Mouse (Mus musculus) midbrain, embryonic 11.5 days (tissue): ENCODE measurements around the gene Apobec3. TPM values are rescaled to one million over a fixed set of nuclear protein-coding genes. Genes with fewer than 3 reads are reported as not detected.

Experiments used
- ATAC-seq: fragments of 200-750 bp; cut with Nextera tagmentation; 2 replicates; pipeline ENCODE4 v1.8.0; 2017; ENCODE audit warnings: moderate TSS enrichment, moderate library complexity; ENCODE audit not compliant: low FRiP score
- DNase-seq: peaks from one replicate; pipeline ENCODE4 v3.0.0; 2015; ENCODE audit warnings: low spot score; ENCODE audit errors: missing footprints
- H3K27ac ChIP-seq: fragments of 300-500 bp; sonication (generic); 2 replicates; pipeline ENCODE4 v1.5.1; 2014; ENCODE audit warnings: low read depth, low read length
- H3K27me3 ChIP-seq: fragments of 300-500 bp; sonication (generic); 2 replicates; pipeline ENCODE4 v1.6.1; 2014; ENCODE audit warnings: mild to moderate bottlenecking, low read length, moderate library complexity, mixed read lengths; ENCODE audit not compliant: control insufficient read depth, insufficient read depth
- H3K36me3 ChIP-seq: fragments of 300-500 bp; sonication (generic); 2 replicates; pipeline ENCODE4 v1.6.1; 2014; ENCODE audit warnings: mild to moderate bottlenecking, low read length, moderate library complexity, mixed read lengths; ENCODE audit not compliant: control insufficient read depth, insufficient read depth
- H3K4me1 ChIP-seq: fragments of 300-500 bp; sonication (generic); 2 replicates; pipeline ENCODE4 v1.6.1; 2014; ENCODE audit warnings: low read length; ENCODE audit not compliant: control insufficient read depth, insufficient read depth
- H3K4me2 ChIP-seq: fragments of 300-500 bp; sonication (generic); 2 replicates; pipeline ENCODE4 v1.6.1; 2014; ENCODE audit warnings: mild to moderate bottlenecking, moderate library complexity
- H3K4me3 ChIP-seq: fragments of 300-500 bp; sonication (generic); 2 replicates; pipeline ENCODE4 v1.5.1; 2014; ENCODE audit warnings: low read depth, low read length
- H3K9ac ChIP-seq: fragments of 300-500 bp; sonication (generic); 2 replicates; pipeline ENCODE4 v1.6.1; 2014; ENCODE audit warnings: low read length
- H3K9me3 ChIP-seq: fragments of 300-500 bp; sonication (generic); 2 replicates; pipeline ENCODE4 v1.6.1; 2016; ENCODE audit warnings: low read length; ENCODE audit not compliant: control insufficient read depth
- WGBS: fragments of 180-500 bp; shearing (Covaris S2); extraction: QIAGEN DNeasy Blood & Tissue Kit; methylation state at CpG from one replicate; pipeline ENCODE4 v1.1.7; 2014; 5-methylcytosine and 5-hydroxymethylcytosine counted together
- polyA plus RNA-seq: library from polyadenylated mRNA; unstranded; fragments of >200 nt; fragmentation: Nextera tagmentation; extraction: Ambion mirVana; gene quantifications from 2 replicates; pipeline ENCODE4 v1.2.1, GENCODE M21; 2014

Apobec3 gene
- polyA plus RNA-seq, 1 experiment from 2014 or later, result 6.0 TPM

- Histone ChIP-seq H3K27me3 (no peaks in the 10 kb centered on the region), H3K9ac (no peak overlapping the region), H3K36me3 (no peaks in the 10 kb centered on the region), H3K4me2 (no peak overlapping the region), H3K4me1 (no peaks in the 10 kb centered on the region), H3K4me3 (no peak overlapping the region), H3K9me3 (no peaks in the 10 kb centered on the region), H3K27ac (no peak overlapping the region)
- WGBS, result 73% methylated on average over 18 of the region's 18 CpGs
- ATAC-seq (no peak), DNase-seq (peak; percentile 61)
Measured at GRCm38 (mm10) chr15:79962661-79963060, 71.2 kb downstream of the Apobec3 start.

- Histone ChIP-seq H3K27ac (no peak overlapping the region), H3K9me3 (no peaks in the 10 kb centered on the region), H3K9ac (no peak overlapping the region), H3K4me1 (no peaks in the 10 kb centered on the region), H3K36me3 (no peaks in the 10 kb centered on the region), H3K4me3 (no peak overlapping the region), H3K4me2 (no peak overlapping the region), H3K27me3 (no peaks in the 10 kb centered on the region)
- DNase-seq, result peak; percentile 56
- 87% methylated on average over 7 of the region's 7 CpGs for WGBS
- no peak for ATAC-seq
Measured at GRCm38 (mm10) chr15:79964376-79964775, 72.9 kb downstream of the Apobec3 start.

Other genes with a start within 250 kb of the Apobec3 start
- gene Fam227a, start 232.7 kb upstream of the Apobec3 start, polyA plus RNA-seq, result 2.2 and 3.7 TPM in 2 replicates
- gene Cby1, start 232.5 kb upstream of the Apobec3 start, polyA plus RNA-seq, result 85.1 and 87.4 TPM in 2 replicates
- 327 and 349 TPM in 2 replicates for gene Tomm22, start 220.8 kb upstream of the Apobec3 start, polyA plus RNA-seq
- gene Josd1, start 203.7 kb upstream of the Apobec3 start, polyA plus RNA-seq, result 12.9 and 14.0 TPM in 2 replicates
- 31.9 and 37.5 TPM in 2 replicates for gene Gtpbp1, start 200.8 kb upstream of the Apobec3 start, polyA plus RNA-seq
- gene Sun2, start 149.1 kb upstream of the Apobec3 start, polyA plus RNA-seq, result 3.0 and 4.2 TPM in 2 replicates
- 62.9 and 72.1 TPM in 2 replicates for gene Dnal4, start 113.8 kb upstream of the Apobec3 start, polyA plus RNA-seq
- gene Nptxr, start 86.9 kb upstream of the Apobec3 start, polyA plus RNA-seq, result 1.3 and 2.1 TPM in 2 replicates
- 0.86 TPM in 1 of 2 replicates, not detected in the other for gene Npcd, start 57.4 kb upstream of the Apobec3 start, polyA plus RNA-seq
- 17.1 and 18.8 TPM in 2 replicates for gene Cbx6, start 57.0 kb upstream of the Apobec3 start, polyA plus RNA-seq
- 1.4 and 1.9 TPM in 2 replicates for gene Cbx7, start 79.5 kb downstream of the Apobec3 start, polyA plus RNA-seq
- 1.5 and 2.0 TPM in 2 replicates for gene Pdgfb, start 123.3 kb downstream of the Apobec3 start, polyA plus RNA-seq
- gene Syngr1, start 199.7 kb downstream of the Apobec3 start, polyA plus RNA-seq, result 6.2 and 7.4 TPM in 2 replicates
- 1,032 and 1,053 TPM in 2 replicates for gene Rpl3, start 200.2 kb downstream of the Apobec3 start, polyA plus RNA-seq
- gene Tab1, start 241.5 kb downstream of the Apobec3 start, polyA plus RNA-seq, result 24.9 and 29.4 TPM in 2 replicates